Mouse (Mus musculus): Measurements from ENCODE around the gene Grb2. TPM values are rescaled to one million over a fixed set of nuclear protein-coding genes. Genes with fewer than 3 reads are reported as not detected.

Gene Grb2
- total RNA-seq, 4 experiments from 2014 or later = 93.7 to 126 (median 111) TPM

DNA sequence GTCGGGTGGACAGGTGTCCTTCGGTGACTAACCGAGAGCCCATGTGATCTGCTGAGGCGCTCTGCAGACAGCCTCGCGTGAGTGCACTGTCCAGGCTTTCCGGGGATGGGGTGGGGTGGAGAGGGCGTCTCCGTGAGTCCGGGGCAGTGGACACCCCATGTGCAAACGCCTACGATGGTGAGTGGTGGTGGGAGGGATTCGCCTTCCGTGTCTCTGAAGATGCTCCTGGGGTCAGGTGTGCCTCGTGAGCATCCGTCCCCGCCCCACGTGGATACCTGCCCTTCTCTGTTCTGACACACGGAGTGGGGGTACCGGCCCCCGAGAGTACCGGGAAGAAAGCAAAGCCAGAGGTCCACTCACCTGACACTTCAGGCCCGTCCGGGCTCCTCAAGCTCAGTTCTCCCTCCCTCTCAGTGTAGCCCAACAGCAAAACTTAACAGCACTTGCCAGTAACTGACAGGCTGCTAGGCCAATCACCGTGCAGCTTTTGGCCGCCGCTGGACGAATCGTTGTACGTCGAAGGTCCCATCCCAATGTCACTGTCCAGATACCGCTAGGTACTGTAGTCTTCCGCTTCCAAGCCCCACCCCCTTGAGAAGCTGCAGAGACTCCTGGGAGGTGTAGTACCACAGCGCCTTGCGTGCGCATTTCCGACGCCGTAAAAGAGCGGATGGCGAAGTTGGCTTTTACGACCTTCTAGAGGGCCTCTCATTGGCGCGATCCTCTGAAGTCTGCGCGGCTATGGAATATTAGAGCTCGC is 80.5 kb downstream of the Grb2 start, which contains the start of gene Slc25a19:
TSS of gene Slc25a19 (minus strand) at position 591 of the 760 bp plus-strand sequence.
- DNase-seq (ENCODE audit: low spot score) = peak; percentile 100

DNA sequence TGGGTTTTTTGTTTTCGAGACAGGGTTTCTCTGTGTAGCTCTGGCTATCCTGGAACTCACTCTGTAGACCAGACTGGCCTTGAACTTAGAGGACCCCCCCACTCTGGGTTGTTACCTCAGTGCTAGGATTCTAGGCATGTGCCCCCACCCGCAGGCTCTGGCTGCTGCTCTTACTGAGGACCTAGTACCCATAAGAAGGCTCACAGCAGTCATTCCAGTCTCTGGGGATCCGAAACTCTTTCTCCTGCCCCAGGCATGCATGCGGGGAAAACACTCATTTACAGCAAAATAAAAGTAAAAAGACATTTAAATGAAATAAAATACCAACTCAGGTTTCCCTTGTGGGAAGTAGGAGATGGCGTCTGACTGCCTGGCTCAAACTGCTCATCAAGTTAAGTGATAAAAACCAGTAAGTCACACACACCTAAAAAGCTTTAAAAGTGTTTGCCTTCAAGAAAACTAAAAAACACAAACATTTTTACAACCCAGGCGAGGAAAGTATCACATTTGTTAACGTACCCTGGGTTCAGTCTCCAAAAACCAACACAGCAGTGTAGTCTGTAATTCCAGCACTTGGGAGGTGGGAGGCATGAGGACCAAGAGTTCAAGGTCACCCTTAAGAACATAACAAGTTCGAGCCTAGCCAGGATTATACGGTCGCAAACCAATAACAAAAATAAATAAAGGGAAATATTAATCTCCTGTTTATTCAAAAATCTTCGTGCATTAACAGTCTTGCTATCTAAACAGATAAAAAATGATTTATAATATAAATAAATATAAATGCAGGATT is 81.4 kb downstream of the Grb2 start:
- no peak for DNase-seq (ENCODE audit: low spot score)

DNA sequence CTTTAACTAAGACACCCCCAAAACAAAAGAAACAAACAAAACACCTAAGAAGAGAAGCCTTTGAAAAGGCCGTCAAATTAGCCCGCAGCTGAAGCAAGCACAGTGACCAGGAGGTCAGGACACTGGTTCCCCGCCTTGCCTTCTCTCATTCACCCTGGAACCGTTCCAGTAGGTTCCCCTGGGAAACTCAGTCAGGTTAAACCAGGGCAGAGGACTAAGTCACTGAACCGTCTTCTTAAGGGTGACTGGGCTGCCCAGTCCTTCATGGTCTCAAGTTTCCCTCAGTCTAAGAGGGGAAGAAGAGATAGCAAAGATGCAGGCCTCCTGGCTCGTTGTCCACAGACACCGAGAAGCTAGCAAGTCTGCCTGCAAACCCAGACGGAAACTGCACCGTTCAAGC is 82.5 kb downstream of the Grb2 start:
- no peak for DNase-seq (ENCODE audit: low spot score)

DNA sequence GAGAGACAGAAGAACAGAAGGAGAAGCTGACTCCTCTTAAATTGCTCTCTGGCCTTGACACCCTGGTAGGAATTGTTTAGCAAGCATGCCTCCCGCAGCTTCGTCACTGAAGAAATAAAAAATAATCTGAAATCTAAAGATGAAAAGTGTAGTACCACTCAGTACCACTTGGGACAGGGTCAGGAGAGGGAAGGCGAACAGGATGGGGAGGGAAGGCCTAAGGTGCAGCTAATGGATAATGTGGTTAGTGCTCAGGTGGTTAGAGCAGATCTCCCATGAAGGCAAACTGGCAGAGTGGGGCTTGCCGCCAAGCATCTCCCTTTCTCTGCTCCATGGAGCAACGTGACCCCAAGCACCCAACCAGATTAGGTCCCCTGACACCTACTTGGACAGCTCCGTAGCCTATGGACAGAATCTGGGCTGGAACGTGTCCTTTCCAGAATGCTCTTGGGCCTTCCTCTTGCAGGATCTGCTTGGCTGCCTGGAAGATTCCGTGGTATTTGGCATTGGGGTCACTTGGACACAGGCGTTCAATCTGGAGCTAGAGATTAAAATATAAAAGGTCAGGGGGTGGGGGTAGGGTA is 84.8 kb downstream of the Grb2 start:
- DNase-seq (ENCODE audit: low spot score) = no peak

DNA sequence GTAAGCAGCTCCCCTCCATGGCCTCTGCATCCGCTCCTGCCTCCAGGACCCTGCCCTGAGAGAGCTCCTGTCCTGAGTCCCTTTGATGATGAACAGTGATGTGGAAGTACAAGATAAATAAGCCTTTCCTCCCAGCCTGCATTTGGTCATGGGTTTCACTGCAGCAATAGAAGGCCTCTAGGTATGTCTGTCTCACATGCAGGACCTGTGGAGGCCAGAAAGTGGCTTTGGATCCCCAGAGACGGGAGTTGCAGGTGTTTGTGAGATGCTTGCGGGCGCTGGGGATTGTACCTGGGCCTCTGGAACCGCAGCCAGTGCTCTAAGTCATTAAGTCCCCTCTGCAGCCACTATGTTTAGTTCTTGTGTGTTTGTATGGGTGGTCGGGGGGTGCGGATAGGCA is 88.4 kb downstream of the Grb2 start:
- no peak for DNase-seq (ENCODE audit: low spot score)

DNA sequence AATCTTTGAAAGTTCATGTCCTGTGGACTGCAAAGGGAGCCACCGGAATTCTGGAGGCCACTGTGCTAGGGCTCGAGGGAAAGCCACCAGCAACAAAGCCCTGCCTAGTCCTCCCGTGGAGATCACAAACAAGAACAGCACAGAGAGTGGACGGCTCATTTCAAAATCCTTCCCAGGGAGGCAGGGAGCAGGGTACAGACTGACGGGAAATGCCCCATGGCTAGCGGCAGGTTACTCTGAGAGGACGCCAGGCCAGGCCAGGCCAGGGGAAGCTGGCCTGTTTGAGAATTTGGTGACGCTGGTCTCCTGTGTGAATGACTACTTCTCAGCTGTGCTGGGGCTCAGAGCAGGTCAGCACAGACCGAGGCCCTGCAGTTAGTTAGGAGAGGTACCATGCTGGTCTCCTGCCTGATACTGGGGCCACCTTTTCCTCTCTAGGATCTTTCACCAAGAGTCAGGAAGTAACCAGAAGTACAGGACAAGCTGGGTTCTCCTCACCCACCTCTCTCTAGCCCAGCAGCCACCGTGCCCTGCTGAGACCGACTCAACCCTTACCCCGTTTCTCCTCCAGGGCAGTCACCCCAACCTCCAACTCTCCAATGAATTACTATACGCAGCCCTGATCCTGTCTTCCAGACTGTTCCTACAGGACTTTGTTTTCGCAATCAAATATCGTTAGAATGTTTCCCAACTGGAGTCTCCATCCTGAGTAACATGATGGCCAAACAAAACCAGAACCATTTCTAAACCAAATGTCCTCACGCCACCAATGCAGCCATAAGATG is 89.5 kb downstream of the Grb2 start:
- DNase-seq (ENCODE audit: low spot score) = no peak

DNA sequence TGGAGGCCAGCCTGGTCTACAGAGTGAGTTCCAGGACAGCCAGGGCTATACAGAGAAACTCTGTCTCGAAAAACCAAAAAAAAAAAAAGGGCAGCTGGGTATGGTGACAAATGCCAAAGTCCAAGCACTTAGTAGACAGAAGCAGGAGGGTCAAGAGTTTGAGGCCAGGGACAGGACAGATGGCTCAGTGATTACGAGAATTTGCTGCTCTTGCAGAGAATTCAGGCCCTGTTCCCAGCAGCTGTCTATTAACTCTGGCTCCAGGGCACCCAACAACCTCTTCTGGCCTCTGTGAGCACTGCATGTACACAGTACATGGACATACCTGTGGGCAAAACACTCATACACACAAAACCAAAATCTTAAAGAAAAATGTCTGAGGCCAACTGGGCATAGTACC is 90.4 kb downstream of the Grb2 start:
- DNase-seq (ENCODE audit: low spot score) = no peak

DNA sequence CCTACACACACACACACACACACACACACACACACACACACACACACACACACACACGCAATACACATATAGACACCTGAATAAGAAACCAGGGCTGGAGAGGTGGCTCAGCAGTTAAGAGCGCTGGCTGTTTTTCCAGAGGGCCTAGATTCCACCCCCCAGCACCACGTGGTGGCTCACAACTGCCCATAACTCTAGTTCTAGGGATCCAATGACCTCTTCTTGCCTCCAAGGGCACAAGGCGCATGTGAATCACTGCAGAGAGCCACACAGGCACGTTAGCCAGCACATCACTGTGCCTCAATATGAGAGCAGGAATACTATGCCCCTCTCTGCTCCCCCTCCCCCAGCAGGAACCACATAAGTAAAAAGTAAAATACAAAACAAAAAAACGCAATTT is 91.5 kb downstream of the Grb2 start:
- DNase-seq (ENCODE audit: low spot score) = no peak

DNA sequence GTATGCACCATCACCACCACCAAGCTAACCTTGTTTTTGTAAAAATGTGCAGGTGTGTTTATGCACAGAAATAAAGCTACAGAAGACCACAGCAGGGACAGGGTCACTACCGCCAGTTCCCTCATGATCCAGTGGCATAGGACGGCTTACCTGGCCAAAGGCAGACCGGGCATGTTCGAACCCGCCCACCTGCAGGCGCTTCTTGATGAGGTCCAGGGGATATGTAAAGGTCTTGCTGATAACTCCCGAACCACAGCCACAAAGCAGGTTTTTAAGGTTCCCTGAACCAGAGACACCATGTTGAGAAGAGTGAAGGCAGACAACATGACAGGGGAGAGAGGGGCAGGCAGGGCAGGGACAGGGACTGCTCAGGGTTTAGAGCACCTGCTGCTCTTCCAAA is 92.0 kb downstream of the Grb2 start:
- no peak for DNase-seq (ENCODE audit: low spot score)

DNA sequence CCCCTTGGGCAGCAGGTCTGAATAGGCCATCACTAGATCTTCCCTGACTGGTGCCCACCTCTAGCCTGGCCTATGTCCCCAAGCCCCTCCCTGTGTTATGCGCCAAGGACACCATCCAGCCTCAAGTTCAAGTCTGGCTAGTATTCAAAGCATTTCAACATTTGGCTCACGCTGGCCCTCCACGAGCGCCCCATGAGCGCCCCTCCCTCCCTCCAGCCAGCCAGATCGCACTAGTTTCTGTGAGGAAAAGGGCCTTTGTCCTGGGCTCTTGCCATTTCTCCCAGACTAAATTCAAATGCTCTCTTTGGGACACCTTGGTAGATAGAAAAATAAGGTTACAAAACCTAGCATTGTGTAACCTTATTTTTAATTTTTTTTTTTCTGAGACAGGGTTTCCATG is 92.5 kb downstream of the Grb2 start:
- no peak for DNase-seq (ENCODE audit: low spot score)

DNA sequence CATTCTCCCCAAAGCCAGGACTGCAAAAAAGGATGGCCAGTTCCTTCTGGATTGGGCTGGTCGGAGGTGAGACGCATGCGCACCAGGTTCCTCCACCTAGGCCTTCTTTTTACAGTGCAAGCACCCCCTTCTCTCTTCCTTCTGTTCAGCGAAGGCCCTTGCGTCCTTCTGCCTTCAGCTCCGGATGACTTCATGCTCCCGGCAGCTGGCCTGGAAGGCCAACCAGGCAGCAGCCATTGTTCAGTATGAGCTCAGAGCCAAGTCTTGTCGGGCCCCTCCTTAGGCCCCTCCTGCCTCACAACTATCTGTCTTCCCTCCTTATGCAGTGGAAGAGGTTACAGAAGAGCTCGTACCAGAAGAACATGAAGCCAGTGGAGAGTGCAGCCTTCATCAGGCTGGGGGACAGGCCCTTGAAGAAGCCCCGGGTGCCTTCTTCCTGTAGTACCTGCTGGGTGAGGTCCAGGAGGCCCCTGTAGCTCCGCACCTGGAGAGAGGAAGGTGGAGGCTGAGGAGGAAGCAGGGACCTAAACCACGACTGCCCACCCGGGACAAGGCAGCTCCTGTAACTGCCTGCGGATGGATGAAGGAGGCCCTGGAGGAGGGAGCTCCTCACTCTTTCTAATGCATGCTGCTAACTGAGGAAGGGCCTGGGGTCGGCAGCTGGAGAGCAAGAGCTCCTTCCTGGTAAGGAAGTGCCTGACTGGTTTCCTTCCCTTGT is 93.1 kb downstream of the Grb2 start:
- DNase-seq (ENCODE audit: low spot score) = no peak

DNA sequence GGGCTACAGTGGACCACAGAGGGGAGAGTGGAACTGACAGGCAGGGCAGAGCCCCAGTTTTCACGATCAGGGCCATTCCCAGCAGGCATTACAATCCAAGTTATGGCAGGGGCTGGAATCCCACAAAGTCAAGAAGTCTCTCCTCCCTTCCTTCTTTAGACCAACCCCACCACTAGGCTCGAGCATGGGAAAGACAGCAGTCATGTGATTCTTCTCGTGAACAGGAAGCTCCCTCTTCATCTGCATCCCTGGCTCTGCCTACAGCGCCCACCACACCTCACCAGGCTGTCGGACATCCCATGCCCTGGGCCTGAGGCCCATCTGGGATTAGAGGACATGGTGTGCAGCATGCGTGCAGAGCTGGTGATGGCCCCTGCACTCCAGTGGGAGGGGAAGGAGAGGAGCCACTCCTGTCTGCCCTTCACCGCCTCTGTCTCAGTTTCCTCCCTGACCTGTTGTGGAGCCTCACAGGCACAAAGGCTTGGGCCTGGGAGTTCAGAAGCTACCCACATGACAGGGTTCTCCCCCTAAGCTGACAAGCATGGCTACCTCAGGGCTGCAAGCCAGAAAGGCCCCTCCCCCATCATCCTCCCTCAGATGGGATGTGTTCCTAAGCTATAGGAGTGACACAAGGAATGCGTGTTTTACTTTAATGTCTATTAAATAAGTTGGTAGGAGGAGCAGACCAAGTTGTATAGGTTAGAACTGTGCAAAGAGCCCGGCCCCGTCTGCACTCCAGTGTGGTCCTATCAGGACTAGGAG is 93.9 kb downstream of the Grb2 start:
- DNase-seq (ENCODE audit: low spot score) = no peak

DNA sequence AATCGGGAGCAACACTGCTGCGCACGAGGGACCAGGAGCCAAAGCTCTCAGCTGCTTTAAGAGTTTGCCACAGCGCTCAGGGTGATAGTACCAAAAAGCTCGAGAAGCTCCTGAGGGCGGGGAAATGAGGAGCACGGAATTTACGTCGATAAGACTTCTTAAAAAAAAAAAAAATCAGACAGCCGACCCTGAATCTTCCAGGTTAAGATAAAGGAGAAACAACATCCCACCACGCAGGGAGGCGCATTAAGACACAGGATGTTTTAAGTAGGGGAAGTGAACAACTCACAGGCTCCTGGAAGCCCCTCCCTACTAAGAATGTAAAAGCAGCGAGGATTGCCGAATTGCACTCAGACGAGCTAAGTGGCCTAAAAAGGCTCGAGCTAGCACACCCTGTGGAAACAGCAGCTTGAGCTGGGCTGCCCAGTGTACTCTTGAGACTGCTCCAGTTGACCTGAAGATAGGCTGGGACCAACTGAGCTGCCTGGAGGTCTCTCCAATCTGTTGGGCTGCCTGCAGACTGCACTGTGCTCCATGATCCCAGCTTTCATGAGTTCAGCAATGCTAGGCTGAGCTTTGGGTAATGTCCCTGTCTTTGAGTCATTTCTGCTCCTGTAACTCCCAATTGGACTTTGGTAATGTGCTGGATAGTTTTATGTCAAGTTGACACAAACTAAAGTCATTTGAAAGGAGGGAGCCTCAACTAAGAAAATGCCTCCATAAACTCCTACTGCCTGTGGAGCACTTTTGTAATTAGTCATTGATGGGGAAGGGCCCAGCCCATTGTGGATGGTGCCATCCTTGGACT is 95.1 kb downstream of the Grb2 start:
- no peak for DNase-seq (ENCODE audit: low spot score)

DNA sequence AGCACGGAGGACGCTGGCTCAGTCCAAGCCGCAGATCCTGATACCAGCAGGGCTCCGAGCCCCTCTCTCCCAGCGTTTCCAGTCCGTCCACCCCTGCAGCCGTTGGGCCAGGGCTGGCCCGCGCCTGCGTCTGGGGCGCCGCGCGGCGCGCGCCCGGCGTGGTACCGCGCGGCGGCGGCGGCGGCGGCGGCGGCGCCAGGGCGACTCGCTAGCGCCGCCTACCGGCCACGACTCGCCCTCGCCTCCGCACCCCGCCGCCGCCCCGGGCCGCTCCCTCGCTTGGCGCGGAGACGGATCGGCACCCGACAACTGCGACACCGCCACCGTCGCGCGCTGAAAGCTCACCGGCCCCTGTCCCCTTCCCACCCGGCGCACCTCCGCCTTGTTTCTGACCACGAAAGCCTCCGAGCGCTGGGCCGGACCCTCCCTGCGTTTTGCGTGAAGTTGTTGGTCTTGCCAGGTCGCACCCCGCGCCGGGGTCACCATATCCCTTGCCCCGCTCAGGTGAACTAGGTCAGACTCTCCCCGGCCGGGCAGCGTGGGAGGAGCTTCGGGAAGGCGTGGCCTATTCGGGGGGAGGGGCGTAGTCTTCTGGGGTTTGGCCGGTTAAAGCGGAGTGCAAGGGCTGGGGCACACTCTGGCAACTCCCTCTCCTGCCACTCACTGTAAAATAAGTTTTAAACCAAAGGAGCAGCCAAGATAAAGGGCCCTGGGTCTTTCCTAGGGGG is 95.8 kb downstream of the Grb2 start, which contains the start of gene Mif4gd:
TSS of gene Mif4gd (minus strand) at position 560 of the 728 bp plus-strand sequence.
- peak; percentile 94 for DNase-seq (ENCODE audit: low spot score)

DNA sequence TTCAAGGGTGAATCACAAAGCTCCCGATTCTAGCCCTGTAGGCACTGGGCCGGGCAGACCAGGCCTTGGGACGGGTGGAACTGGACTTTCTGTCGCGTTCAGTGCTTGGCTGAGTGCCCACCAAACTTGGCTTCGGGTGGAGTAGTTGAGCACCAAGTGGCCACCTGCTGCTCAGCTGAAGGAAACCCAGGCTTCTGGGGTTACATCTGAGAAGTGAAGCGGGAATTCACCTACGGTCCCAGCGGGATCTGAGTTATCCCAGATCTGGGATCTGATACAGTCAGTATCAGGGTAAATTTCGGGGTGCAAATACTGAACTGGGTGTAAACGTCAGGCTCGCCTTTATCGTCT is 96.4 kb downstream of the Grb2 start:
- DNase-seq (ENCODE audit: low spot score) = peak; percentile 77

DNA sequence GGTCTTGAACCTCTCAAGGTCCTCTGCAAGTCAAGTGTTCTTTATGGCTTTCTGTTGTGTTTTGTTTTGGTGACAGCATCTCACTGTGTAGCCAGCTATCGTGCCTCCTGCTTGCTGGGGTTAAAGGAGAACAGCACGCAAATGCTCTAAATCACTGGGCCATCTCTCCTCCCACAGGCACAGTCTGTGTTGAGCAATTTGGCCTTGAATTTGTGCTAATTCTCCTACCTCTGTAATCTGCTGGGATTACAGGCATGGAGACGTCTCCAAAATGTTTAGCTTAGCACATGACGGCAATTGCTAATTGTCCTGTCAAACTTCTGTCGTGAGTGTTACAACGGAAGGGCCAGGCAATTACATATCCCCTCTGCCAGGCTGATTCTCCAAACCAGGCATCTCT is 97.2 kb downstream of the Grb2 start:
- no peak for DNase-seq (ENCODE audit: low spot score)

DNA sequence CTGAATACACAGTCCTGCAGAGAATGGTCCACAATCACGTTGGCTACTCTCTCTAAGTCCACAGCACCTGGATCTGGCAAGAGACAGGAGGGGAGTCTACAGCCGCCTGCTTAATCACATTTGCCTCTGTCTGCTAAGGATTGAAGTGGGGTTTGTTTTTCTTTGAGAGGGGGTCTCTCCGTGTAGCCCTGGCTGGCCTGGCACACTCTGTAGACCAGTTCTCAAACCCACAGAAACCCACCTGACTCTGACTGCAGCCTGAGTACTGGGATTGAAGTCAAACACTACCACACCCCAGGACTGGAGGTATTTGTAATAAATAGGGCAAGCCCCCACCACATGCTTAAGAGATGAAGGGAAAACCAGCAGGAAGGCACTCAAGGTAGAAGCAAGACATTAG is 98.8 kb downstream of the Grb2 start:
- DNase-seq (ENCODE audit: low spot score) = no peak

DNA sequence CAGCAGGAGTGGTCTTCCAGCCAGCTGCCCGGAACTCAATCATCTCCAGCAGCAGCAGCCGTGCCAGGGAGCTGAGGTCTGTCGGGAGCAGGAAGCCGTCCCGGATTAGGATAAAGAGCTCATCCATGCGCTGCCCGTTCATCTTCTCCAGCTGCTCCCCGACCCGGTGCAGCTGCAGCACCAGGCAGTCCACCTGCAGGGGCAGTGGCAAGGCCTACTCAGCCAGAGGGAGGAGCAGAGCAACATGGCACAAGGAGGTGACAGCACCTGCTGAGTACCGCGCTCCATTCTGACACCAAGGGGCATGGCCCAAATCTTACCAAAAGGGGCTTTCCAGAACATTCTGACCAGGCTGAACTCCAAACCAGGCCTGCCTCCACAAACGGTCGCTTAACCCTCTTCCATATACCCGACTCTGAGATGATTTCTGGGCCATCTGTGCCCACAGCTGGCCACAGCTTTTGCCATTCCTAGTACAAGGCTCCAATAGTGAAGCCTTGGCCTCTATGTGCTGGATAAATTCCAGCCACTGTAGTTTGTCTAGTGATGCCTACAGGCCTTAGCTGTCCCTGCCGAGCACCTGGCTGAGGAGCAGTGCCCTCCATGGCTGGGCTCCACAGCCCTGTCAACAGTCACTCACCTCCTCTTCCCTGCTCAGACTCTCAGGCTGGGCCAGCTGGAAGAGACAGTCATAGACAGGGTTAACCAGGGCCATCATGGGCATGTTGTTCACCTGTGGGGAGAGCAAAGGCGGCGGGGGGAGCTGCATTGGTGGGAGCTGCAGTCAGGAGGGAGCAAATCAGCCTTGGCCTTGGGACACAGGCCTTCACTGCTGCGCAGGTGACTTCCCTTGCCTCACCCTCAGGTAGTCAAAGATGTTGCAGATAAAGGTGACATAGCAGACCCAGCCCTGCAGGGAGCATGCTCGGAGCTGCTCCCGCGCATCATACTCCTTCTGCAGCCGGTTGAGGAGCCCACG is 99.7 kb downstream of the Grb2 start:
- DNase-seq (ENCODE audit: low spot score) = no peak
